Mouse (Mus musculus) neural tube, embryonic 14.5 days (tissue): Measurements from ENCODE around the gene Chmp2b. TPM values are rescaled to one million over a fixed set of nuclear protein-coding genes. Genes with fewer than 3 reads are reported as not detected.

Source experiments
- ATAC-seq: fragments of 200-750 bp; cut with Nextera tagmentation; 2 replicates; pipeline ENCODE4 v1.8.0; 2017; ENCODE audit warnings: low read depth, mild to moderate bottlenecking, moderate TSS enrichment, moderate library complexity
- H3K27ac ChIP-seq: fragments of 300-500 bp; sonication (generic); 2 replicates; pipeline ENCODE4 v1.5.1; 2014; ENCODE audit warnings: low read depth, mild to moderate bottlenecking, control low read depth, low read length, moderate library complexity, mixed read lengths
- H3K27me3 ChIP-seq: fragments of 300-500 bp; sonication (generic); 2 replicates; pipeline ENCODE4 v1.6.1; 2014; ENCODE audit warnings: low read length; ENCODE audit not compliant: control insufficient read depth, insufficient read depth
- H3K36me3 ChIP-seq: fragments of 300-500 bp; sonication (generic); 2 replicates; pipeline ENCODE4 v1.6.1; 2014; ENCODE audit warnings: low read length, mixed read lengths; ENCODE audit not compliant: control insufficient read depth, insufficient read depth
- H3K4me1 ChIP-seq: fragments of 300-500 bp; sonication (generic); 2 replicates; pipeline ENCODE4 v1.6.1; 2014; ENCODE audit warnings: low read length; ENCODE audit not compliant: control insufficient read depth, insufficient read depth
- H3K4me2 ChIP-seq: fragments of 300-500 bp; sonication (generic); 2 replicates; pipeline ENCODE4 v1.6.1; 2014; ENCODE audit warnings: mild to moderate bottlenecking, low read depth, low read length, control low read depth
- H3K4me3 ChIP-seq: fragments of 300-500 bp; sonication (generic); 2 replicates; pipeline ENCODE4 v1.5.1; 2014; ENCODE audit warnings: low read depth, low read length, control low read depth, mixed read lengths
- H3K9ac ChIP-seq: fragments of 300-500 bp; sonication (generic); replicated peaks from 2 replicates; pipeline ENCODE4 v1.6.1; 2014; ENCODE audit warnings: low read depth, mild to moderate bottlenecking, control low read depth, low read length, mixed read lengths
- H3K9me3 ChIP-seq: fragments of 300-500 bp; sonication (generic); 2 replicates; pipeline ENCODE4 v1.6.1; 2016; ENCODE audit warnings: low read length; ENCODE audit not compliant: control insufficient read depth
- WGBS: fragments of 180-500 bp; shearing (Covaris S2); extraction: QIAGEN DNeasy Blood & Tissue Kit; methylation state at CpG from one replicate; pipeline ENCODE4 v1.1.7; 2014; 5-methylcytosine and 5-hydroxymethylcytosine counted together
- polyA plus RNA-seq: library from polyadenylated mRNA; unstranded; fragments of >200 nt; fragmentation: Nextera tagmentation; extraction: Ambion mirVana; gene quantifications from 2 replicates; pipeline ENCODE4 v1.2.1, GENCODE M21; 2014

The Chmp2b gene
- polyA plus RNA-seq, 1 experiment from 2014 or later: 181 TPM

DNA sequence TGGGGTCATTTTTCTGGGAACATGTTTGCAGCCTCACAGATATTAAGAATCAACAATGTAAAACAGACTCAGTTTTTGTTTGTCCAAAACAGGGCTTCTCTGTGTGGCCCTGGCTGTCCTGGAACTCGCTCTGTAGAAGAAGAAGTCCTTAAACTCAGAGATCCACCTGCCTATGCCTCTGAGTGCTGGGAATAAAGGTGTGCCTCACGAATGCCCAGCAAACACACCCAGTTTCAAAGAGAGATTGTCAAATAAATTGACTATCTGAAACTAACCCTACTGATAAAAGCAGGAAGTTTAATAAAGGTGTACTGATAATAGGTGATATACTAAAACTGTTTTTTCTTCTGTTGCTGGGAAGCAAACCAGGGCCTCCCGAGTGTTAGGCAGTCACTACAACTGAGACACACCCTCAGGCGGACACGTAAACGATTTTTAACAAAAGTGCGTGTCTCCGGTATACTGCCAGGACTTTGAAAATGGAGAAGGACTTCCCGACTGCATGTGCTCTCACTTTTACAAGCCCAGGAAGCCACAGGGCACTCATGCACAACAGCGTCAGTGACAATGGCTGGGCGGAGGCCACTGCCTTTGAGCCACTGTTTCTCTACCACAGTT, 18.7 kb downstream of the Chmp2b start:
- Histone ChIP-seq H3K9me3 (no peaks in the 10 kb centered on the region), H3K36me3 (peaks cover 10% of the 10 kb centered on the region; the same call in 1 of the 2 replicates), H3K4me2 (no peak overlapping the region), H3K27ac (no peak overlapping the region), H3K4me1 (no peaks in the 10 kb centered on the region), H3K9ac (no peak overlapping the region), H3K4me3 (no peak overlapping the region), H3K27me3 (no peaks in the 10 kb centered on the region)
- ATAC-seq: no peak
- WGBS: 91% methylated on average over 11 of the region's 11 CpGs

DNA sequence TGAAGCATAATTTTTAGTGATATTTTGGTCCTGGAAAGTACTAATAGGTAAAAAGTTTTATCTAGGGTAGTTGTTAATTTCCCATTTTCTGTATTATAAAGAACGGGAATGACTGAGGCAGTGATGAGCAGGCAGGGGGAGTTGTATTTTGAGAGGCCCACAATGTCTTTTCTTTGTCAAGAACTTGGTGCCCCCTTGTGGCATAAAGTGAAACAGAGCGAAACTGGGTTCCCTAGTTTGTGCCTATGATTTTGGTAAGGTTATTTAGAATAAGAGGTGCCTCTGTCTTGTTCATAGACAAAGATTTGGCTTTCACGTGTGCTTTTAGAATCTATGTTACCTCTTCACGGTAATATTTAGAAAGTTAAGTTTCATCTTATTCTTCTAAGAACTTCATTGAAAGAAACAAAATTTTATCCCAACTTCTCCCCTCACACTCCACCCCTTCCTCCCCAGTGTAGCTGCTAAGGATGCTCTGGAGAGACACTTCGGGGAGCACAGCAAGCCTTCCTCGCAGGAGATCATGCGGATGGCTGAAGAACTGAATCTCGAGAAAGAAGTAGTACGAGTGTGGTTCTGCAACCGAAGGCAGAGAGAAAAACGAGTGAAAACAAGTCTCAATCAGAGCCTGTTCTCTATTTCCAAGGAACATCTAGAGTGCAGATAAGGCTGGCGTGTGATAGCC, 29.1 kb downstream of the Chmp2b start:
- Histone ChIP-seq H3K4me3 (no peak overlapping the region), H3K27me3 (no peaks in the 10 kb centered on the region), H3K9ac (no peak overlapping the region), H3K4me1 (no peaks in the 10 kb centered on the region), H3K36me3 (no peaks in the 10 kb centered on the region), H3K9me3 (no peaks in the 10 kb centered on the region), H3K27ac (no peak overlapping the region), H3K4me2 (no peak overlapping the region)
- 34% methylated on average over 12 of the region's 12 CpGs for WGBS
- peak; percentile 56; the same call in 1 of the 2 replicates for ATAC-seq

DNA sequence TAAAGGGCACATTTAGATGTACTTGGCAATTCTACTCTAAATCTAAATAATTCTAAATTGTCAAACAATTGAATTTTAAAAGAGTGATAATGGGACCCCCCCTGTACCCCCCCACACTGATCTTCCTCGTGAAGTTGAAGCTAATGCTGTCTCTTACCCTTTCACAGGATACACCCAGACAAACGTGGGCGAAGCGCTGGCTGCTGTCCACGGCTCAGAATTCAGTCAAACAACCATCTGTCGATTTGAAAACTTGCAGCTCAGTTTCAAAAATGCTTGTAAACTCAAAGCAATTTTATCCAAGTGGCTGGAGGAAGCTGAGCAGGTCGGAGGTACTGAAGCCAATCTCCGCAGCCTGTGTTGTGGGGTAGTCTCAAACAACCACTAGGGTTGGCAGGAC, 30.9 kb downstream of the Chmp2b start:
- H3K27ac ChIP-seq: no peak overlapping the region
- H3K36me3 ChIP-seq: no peaks in the 10 kb centered on the region
- 82% methylated on average over 8 of the region's 8 CpGs for WGBS
- H3K4me1 ChIP-seq: no peaks in the 10 kb centered on the region
- no peaks in the 10 kb centered on the region for H3K27me3 ChIP-seq
- no peak overlapping the region for H3K4me2 ChIP-seq
- H3K4me3 ChIP-seq: no peak overlapping the region
- H3K9ac ChIP-seq: no peak overlapping the region
- no peaks in the 10 kb centered on the region for H3K9me3 ChIP-seq
- ATAC-seq: no peak

DNA sequence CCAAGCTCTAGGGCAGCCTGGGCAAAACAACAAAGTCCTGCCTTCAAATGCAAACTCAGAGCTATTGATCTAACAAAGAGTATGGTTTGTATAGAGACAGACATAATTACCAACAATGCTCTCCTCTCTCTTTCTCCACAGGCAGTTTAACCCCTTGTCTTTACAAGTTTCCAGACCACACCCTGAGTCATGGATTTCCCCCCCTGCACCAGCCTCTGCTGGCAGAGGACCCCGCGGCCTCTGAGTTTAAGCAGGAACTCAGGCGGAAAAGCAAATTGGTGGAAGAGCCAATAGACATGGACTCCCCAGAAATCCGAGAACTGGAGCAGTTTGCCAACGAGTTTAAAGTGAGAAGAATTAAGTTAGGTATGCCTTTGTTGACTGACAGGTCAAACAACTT, 32.9 kb downstream of the Chmp2b start:
- no peaks in the 10 kb centered on the region for H3K9me3 ChIP-seq
- H3K36me3 ChIP-seq: no peaks in the 10 kb centered on the region
- ATAC-seq: no peak
- no peak overlapping the region for H3K9ac ChIP-seq
- H3K27me3 ChIP-seq: no peaks in the 10 kb centered on the region
- H3K4me2 ChIP-seq: no peak overlapping the region
- H3K27ac ChIP-seq: no peak overlapping the region
- 7% methylated on average over 5 of the region's 5 CpGs for WGBS
- no peaks in the 10 kb centered on the region for H3K4me1 ChIP-seq
- H3K4me3 ChIP-seq: no peak overlapping the region

DNA sequence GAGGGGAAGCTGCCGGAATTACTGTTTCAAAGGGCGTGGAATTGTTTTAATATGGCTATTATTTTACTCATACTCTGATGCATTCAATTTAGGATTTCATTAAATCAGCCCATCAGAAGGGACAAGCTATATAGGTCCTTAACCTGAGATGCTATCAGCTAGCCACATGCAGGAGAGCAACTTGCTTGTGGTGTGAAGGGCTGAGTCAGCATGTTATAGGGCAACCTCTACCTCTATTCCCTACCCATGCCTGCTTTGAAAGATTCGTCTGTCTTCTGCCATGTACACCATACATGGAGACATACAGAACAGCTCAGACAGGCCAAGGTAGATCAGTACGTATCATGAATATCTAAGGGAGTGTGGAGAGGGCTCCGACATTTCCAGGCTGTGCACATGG, 35.8 kb downstream of the Chmp2b start:
- Histone ChIP-seq H3K9me3 (no peaks in the 10 kb centered on the region), H3K4me1 (no peaks in the 10 kb centered on the region), H3K4me2 (no peak overlapping the region), H3K27me3 (no peaks in the 10 kb centered on the region), H3K9ac (no peak overlapping the region), H3K4me3 (no peak overlapping the region), H3K36me3 (no peaks in the 10 kb centered on the region), H3K27ac (no peak overlapping the region)
- 77% methylated on average over 5 of the region's 5 CpGs for WGBS
- ATAC-seq: no peak

DNA sequence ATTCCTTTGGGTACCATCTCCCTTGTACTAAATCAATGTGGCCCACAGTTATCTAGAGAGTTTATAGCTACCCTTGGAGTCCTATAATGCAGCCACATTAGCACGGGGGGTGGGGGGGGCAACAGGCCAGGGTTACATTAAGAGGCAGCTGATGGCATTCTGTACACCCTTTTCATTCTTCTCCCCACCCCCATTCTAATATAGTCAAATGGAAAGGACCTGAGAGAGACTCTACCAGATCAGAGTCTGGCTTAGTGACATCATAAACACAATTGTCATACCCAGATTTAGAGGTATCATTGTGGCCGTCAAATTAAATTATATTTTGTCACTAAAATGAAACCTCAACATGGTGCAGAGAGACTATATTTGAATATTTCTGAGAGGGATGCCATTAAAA, 36.5 kb downstream of the Chmp2b start:
- no peaks in the 10 kb centered on the region for H3K9me3 ChIP-seq
- H3K4me2 ChIP-seq: no peak overlapping the region
- H3K36me3 ChIP-seq: no peaks in the 10 kb centered on the region
- no peak overlapping the region for H3K4me3 ChIP-seq
- no peaks in the 10 kb centered on the region for H3K4me1 ChIP-seq
- peak; percentile 54; the same call in 1 of the 2 replicates for ATAC-seq
- no peak overlapping the region for H3K9ac ChIP-seq
- H3K27ac ChIP-seq: no peak overlapping the region
- H3K27me3 ChIP-seq: no peaks in the 10 kb centered on the region
- 64% methylated on average over 2 of the region's 2 CpGs for WGBS

DNA sequence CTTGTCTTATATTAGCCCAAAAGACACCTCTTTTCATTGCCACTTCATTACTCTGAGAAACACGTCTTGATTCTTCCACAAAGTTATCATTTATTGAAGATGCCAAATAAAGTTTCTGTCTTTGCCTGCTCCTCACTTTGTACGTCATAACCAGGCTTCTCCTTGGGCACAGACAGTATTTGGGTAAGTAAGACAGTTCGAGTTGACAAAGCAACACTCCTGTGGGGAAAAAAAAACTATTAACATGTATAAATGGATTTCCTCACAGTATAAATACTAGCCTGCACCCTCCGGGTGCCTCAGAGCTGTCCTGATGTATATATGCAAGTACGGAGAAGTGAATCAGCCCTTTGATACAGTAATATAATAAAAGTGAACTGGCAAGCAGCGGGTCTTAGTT, 42.3 kb downstream of the Chmp2b start, which contains the start of gene Pou1f1:
Gene Pou1f1, plus strand, starts transcription at position 301 of the 400 bp plus-strand sequence.
- no peaks in the 10 kb centered on the region for H3K4me1 ChIP-seq
- no peaks in the 10 kb centered on the region for H3K9me3 ChIP-seq
- no peaks in the 10 kb centered on the region for H3K36me3 ChIP-seq
- H3K9ac ChIP-seq: no peak within 1 kb of the TSS
- H3K27me3 ChIP-seq: no peaks in the 10 kb centered on the region
- H3K4me2 ChIP-seq: no peak within 1 kb of the TSS
- no peak within 1 kb of the TSS for H3K4me3 ChIP-seq
- 85% methylated on average over 6 of the region's 6 CpGs for WGBS
- ATAC-seq: no peak
- no peak within 1 kb of the TSS for H3K27ac ChIP-seq

DNA sequence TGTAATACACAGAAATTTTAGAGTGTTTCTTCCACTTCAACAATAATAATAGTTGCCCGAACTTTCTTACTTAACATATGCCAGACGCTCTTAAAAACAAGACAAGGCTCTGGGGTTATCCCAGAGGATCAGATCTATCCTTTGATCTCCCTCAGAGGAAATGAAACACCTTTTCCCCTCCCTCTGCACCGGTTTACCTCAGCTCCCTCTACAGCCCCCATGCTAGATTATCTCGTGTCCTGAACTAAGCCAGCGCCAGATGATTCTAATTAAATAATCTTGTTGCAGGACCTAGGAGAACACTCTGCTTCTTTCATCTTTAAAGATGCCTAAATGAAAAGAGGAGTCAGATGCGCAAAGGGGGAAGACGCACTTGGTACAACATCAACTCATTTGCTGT, 48.3 kb downstream of the Chmp2b start:
- H3K27me3 ChIP-seq: no peaks in the 10 kb centered on the region
- H3K4me1 ChIP-seq: no peaks in the 10 kb centered on the region
- H3K4me2 ChIP-seq: no peak overlapping the region
- 75% methylated on average over 7 of the region's 7 CpGs for WGBS
- no peak for ATAC-seq
- no peaks in the 10 kb centered on the region for H3K36me3 ChIP-seq
- no peak overlapping the region for H3K4me3 ChIP-seq
- H3K9ac ChIP-seq: no peak overlapping the region
- no peak overlapping the region for H3K27ac ChIP-seq
- H3K9me3 ChIP-seq: no peaks in the 10 kb centered on the region

DNA sequence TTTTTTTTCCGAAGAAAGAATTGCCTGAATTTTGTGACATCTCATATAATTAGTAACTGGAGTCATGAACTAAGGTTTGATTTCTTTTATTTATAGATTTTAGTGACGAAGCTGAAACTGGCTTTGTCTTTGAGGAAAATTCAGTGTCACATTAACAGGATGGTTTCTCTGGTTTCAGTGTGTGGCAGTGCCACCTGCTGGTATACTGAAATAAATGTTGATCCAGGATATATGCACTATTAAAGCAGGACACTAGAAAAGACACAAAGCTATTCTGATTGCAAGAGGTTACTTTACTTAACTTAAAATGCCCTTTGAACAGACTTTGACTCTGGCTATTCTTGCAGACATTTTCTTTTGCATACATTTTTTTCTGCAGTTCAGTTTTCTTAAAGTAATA, 65.5 kb downstream of the Chmp2b start:
- 40% methylated on average over 2 of the region's 2 CpGs for WGBS
- no peak overlapping the region for H3K9ac ChIP-seq
- no peak overlapping the region for H3K4me3 ChIP-seq

More for the DNA sequence above, 65.5 kb downstream of the Chmp2b start:
- no peaks in the 10 kb centered on the region for H3K27me3 ChIP-seq
- no peak overlapping the region for H3K4me2 ChIP-seq
- H3K4me1 ChIP-seq: no peaks in the 10 kb centered on the region
- no peaks in the 10 kb centered on the region for H3K9me3 ChIP-seq
- H3K27ac ChIP-seq: no peak overlapping the region
- H3K36me3 ChIP-seq: no peaks in the 10 kb centered on the region
- peak; percentile 68; the same call in 1 of the 2 replicates for ATAC-seq
